Mouse (Mus musculus) Muller cell, postnatal 12 days (primary cell): ENCODE data around the gene Zfp992.
"Not testable (repeated sequence)": the region's sequence is repeated elsewhere in the genome, so short reads cannot be mapped to it uniquely, and the experiment has no call there.

Experiments
- DNase-seq: peaks from one replicate; pipeline ENCODE4 v3.0.0-alpha.2; 2015; ENCODE audit errors: inconsistent ontology term

The Zfp992 gene

DNA sequence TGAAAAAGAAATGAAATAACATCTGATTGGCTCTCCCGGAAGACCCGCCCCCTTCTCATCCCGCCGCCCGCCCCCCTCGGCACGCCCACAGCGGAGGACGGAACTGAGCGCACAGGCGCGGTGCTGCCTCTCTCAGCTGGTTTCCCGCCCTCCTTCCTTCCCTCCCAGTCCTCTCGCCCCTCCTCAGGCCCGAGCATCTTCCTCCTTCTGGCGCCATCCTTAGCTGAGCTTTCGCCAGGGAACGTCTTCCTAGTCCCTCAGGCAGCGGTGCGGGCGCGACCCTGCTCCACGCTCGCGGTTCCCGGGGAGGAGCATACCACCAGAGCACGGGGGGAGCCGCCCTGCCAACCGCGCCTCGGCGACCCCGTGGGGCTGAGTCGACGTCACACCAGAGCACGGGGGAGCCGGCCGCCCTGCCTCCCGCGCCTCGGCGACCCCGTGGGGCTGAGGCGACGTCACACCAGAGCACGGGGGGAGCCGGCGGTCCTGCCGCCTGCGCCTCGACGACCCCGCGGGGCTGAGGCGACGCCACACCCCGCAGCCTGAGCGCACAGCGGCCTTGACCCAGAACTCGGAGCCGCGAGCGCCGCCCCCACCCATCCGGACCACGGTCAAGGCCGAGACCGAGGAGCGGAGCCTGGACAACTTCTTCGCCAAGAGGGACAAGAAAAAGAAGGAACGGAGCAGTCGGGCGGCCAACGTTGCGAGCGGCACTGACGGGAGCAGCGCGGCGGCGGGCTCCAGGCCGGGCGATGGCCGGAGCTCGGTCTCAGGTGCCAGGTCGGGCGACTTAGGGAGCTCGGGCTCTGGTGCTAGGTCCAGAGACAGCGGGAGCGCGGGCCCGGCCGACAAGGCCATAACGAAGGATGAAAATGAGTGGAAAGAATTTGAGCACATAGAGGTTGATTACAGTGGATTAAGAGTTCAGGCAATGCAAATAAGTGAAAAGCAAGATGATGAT, 26.2 kb downstream of the Zfp992 start:
- not testable (repeated sequence) for DNase-seq

GRCm38 (mm10) chr4:146476260-146476659, 27.4 kb downstream of the Zfp992 start:
- not testable (repeated sequence) for DNase-seq

- not testable (repeated sequence) for DNase-seq
Measured at GRCm38 (mm10) chr4:146476959-146477358, 28.1 kb downstream of the Zfp992 start.

- DNase-seq: not testable (repeated sequence)
Measured at GRCm38 (mm10) chr4:146480376-146481096, 31.7 kb downstream of the Zfp992 start.

DNA sequence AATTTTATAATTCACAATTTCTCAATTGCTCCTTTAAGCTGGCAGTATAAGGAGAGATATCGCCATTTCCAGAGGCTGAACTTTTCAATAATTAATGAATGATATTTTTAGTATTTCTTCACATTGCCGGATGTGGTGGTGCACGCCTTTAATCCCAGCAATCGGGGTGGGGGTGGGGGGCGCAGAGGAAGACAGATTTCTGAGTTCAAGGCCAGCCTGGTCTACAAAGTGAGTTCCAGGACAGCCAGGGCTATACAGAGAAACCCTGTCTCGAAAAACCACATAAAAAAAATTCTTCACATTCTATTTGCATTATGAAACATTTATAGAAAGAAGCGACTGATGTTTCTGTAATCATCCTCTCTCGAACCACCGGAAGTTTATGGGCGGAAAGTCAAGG, 33.7 kb downstream of the Zfp992 start:
- not testable (repeated sequence) for DNase-seq

GRCm38 (mm10) chr4:146483571-146484280, 34.9 kb downstream of the Zfp992 start:
- DNase-seq: not testable (repeated sequence)

DNA sequence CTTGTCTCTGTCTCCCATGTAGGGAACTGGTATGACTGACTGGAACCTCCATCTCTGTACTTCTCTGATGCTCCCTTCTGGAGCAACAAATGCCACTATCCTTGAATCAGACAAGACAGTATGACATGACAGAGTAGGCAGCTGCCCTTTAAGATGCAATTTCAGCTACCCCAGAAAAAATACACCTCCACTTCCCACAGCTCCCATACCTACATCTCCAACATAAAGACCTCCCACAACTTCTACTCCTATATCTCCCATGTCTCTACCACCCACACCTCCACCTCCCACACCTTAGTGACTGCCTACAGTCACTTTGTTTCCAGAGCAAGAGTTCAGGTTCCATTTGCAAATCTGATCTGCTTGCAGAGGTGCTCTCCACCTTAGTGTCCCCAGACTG, 35.9 kb downstream of the Zfp992 start:
- DNase-seq: not testable (repeated sequence)

GRCm38 (mm10) chr4:146485183-146485939, 36.5 kb downstream of the Zfp992 start:
- DNase-seq: not testable (repeated sequence)

DNA sequence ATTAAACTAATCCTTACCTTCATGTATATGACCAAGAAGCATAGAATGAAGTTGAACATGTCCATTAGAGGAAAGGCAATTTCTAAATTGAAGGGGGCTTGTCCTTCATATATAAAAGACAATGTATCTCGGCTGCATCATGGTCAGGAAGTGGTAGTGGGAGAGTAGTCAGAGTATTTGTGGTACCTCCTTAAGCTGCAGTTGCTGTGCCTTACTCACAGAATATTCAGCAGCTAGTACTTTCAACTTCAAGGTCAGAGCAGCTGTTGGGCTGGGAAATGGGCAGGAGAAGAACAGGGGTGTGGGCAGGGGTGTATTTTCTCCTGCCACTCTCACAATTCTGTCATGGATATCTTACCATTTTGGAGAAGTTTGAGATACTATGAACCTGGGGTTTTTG, 37.9 kb downstream of the Zfp992 start:
- DNase-seq: not testable (repeated sequence)

DNA sequence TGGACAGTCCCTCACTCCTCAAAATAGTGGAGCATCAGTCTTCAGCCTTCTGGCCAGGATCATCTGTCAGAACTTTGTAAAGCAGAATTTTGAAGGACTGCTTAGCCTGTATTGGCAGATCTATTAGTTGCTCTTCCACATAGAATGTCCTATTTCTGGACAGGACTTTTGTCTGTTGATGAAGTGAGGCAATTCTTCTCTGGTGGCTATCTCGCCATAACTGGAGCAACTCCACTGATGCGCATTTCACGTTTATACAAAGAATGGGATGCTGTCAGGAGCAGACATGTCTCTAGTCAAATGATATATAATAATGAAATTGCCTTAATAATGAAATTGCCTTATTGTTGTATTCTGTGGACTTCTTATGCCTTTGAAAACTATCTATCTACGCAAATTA, 40.4 kb downstream of the Zfp992 start:
- not testable (repeated sequence) for DNase-seq

GRCm38 (mm10) chr4:146491993-146492392, 43.2 kb downstream of the Zfp992 start:
- DNase-seq: not testable (repeated sequence)

GRCm38 (mm10) chr4:146492439-146492838, 43.6 kb downstream of the Zfp992 start:
- DNase-seq: no peak

GRCm38 (mm10) chr4:146492851-146493250, 44.0 kb downstream of the Zfp992 start:
- DNase-seq: no peak

GRCm38 (mm10) chr4:146493319-146493907, 44.6 kb downstream of the Zfp992 start:
- DNase-seq: not testable (repeated sequence)

- no peak for DNase-seq
Measured at GRCm38 (mm10) chr4:146494980-146495379, 46.2 kb downstream of the Zfp992 start.

GRCm38 (mm10) chr4:146497695-146498275, 49.0 kb downstream of the Zfp992 start:
- DNase-seq: not testable (repeated sequence)

DNA sequence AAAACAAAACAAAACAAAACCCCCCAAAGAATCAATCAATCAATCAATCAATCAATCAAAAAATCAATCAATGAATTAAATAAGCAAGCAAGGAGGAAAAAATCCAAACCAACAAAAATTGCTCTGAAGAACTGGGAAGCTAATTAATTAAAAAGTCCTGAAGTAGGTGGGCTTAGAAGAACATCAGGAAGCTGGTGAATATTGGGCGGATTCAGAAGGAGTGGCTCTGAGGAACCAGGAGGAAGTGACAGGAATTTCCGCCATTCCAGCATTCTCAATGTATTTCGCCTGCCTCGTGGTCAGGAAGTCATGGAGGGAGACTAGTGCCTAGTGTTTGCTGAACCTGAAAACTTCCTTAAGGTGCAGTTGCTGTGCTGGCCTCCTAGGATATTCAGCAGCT, 52.9 kb downstream of the Zfp992 start, which contains the start of gene Zfp981:
Gene Zfp981, plus strand, starts transcription at position 301 of the 400 bp plus-strand sequence.
- not testable (repeated sequence) for DNase-seq

- not testable (repeated sequence) for DNase-seq
Measured at GRCm38 (mm10) chr4:146509029-146509428, 60.2 kb downstream of the Zfp992 start.

GRCm38 (mm10) chr4:146511871-146512270, 63.0 kb downstream of the Zfp992 start:
- DNase-seq: not testable (repeated sequence)

- DNase-seq: no peak
Measured at GRCm38 (mm10) chr4:146516474-146516873, 67.7 kb downstream of the Zfp992 start.
